Mouse (Mus musculus) heart, embryonic 12.5 days (tissue): ENCODE measurements around the gene Rnf126. TPM values are rescaled to one million over a fixed set of nuclear protein-coding genes. Genes with fewer than 3 reads are reported as not detected.

Source experiments
- ATAC-seq: fragments of 200-750 bp; cut with Nextera tagmentation; 2 replicates; pipeline ENCODE4 v1.8.0; 2017; ENCODE audit warnings: moderate TSS enrichment, moderate library complexity; ENCODE audit not compliant: insufficient number of reproducible peaks, low FRiP score
- H3K27ac ChIP-seq: fragments of 300-500 bp; sonication (generic); 2 replicates; pipeline ENCODE4 v1.5.1; 2016; ENCODE audit warnings: mild to moderate bottlenecking, moderate library complexity; ENCODE audit not compliant: poor library complexity, severe bottlenecking
- H3K27me3 ChIP-seq: fragments of 300-500 bp; sonication (generic); replicated peaks from 2 replicates; pipeline ENCODE4 v1.6.1; 2016; ENCODE audit warnings: mild to moderate bottlenecking, moderate library complexity
- H3K36me3 ChIP-seq: fragments of 300-500 bp; sonication (generic); 2 replicates; pipeline ENCODE4 v1.6.1; 2016; ENCODE audit warnings: mild to moderate bottlenecking, moderate library complexity
- H3K4me1 ChIP-seq: fragments of 300-500 bp; sonication (generic); replicated peaks from 2 replicates; pipeline ENCODE4 v1.6.1; 2016; ENCODE audit warnings: mild to moderate bottlenecking
- H3K4me2 ChIP-seq: fragments of 300-500 bp; sonication (generic); 2 replicates; pipeline ENCODE4 v1.6.1; 2016; ENCODE audit warnings: mild to moderate bottlenecking, moderate library complexity
- H3K4me3 ChIP-seq: fragments of 300-500 bp; sonication (generic); 2 replicates; pipeline ENCODE4 v1.5.1; 2016; ENCODE audit warnings: mild to moderate bottlenecking
- H3K9ac ChIP-seq: fragments of 300-500 bp; sonication (generic); 2 replicates; pipeline ENCODE4 v1.6.1; 2016; ENCODE audit warnings: mild to moderate bottlenecking, moderate library complexity
- H3K9me3 ChIP-seq: fragments of 300-500 bp; sonication (generic); replicated peaks from 2 replicates; pipeline ENCODE4 v1.6.1; 2016; ENCODE audit warnings: mild to moderate bottlenecking, moderate library complexity
- WGBS: fragments of 180-500 bp; shearing (Covaris S2); methylation state at CpG from one replicate; pipeline ENCODE4 v1.1.7; 2016; 5-methylcytosine and 5-hydroxymethylcytosine counted together
- polyA plus RNA-seq: library from polyadenylated mRNA; unstranded; fragments of >200 nt; fragmentation: Nextera tagmentation; extraction: Ambion mirVana; gene quantifications from 2 replicates; pipeline ENCODE4 v1.2.1, GENCODE M21; 2016

The Rnf126 gene
- polyA plus RNA-seq, 1 experiment from 2014 or later: 78.9 TPM

DNA sequence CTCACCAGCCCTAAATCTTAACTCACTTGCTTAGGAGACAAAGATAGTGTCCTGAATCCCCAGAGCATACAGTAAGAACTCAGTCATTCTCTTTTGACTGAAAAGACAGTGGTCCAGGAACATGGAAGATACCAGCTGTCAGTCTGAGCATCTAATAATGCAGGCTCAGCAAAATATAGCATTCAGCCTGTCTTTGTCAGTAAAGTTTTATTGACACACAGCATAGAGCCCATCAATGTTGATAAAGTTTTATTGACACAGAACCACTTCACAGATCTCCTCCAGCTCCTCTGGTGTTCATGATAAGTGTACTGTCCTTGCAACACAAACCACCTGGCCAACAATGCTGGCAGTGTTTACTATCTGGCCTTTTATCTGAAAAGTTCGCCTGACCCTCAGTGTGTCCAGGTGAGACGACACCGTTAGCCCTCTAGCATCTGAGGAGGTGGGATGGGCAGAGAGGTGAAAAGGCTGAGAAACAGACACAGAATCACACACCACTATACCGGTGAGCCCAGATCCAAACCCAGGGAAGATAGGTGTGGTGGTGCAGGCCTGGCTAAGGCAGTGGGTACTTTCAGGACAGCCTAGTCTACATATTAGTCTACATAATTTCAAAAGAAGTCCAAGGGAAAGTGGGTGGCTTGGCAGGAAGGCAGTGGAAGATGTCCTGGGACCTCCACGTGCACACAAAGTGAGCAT is 25.7 kb upstream of the Rnf126 start:
- Histone ChIP-seq H3K27ac (no peak overlapping the region), H3K9me3 (no peaks in the 10 kb centered on the region), H3K4me3 (no peak overlapping the region), H3K4me1 (peaks cover 21% of the 10 kb centered on the region), H3K9ac (no peak overlapping the region), H3K27me3 (no peaks in the 10 kb centered on the region), H3K4me2 (no peak overlapping the region), H3K36me3 (0 out of 2 replicates have a peak, but pooled peaks cover 2% of the 10 kb centered on the region)
- no peak for ATAC-seq
- WGBS: 76% methylated on average over 5 of the region's 5 CpGs

DNA sequence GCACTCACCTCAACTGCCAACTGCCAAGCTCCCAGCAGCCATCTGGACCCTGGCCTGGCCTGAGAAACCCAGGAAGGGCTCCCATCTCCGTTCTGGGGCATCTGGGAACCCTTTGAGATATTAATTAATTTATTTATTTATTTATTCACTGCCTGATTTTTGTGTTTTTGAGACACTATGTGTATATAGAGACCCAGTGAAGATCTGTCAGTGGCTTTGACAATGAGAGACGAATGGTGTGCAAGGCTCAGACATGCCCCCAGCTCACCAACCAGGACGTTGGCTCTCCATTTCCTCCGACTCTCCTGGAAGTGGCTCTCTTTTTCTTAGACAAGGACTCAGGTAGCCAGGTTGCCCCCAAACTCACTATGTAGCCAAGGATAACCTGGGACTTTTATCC is 24.1 kb upstream of the Rnf126 start, which contains the start of gene Prss57:
TSS of gene Prss57 (minus strand) at position 101 of the 400 bp plus-strand sequence.
- no peak within 1 kb of the TSS for H3K27ac ChIP-seq
- H3K9ac ChIP-seq: no peak within 1 kb of the TSS
- H3K4me3 ChIP-seq: no peak within 1 kb of the TSS
- H3K4me2 ChIP-seq: no peak within 1 kb of the TSS
- H3K36me3 ChIP-seq: 0 out of 2 replicates have a peak, but pooled peaks cover 1% of the 10 kb centered on the region
- 0 out of 2 replicates have a peak, but pooled peaks cover 4% of the 10 kb centered on the region for H3K27me3 ChIP-seq
- H3K4me1 ChIP-seq: peaks cover 15% of the 10 kb centered on the region
- H3K9me3 ChIP-seq: no peaks in the 10 kb centered on the region
- WGBS: 77% methylated on average over 4 of the region's 4 CpGs
- ATAC-seq: no peak

GRCm38 (mm10) chr10:79789581-79789980 is 22.8 kb upstream of the Rnf126 start:
- Histone ChIP-seq H3K27me3 (peaks cover 14% of the 10 kb centered on the region), H3K4me2 (no peak overlapping the region), H3K9me3 (no peaks in the 10 kb centered on the region), H3K4me3 (no peak overlapping the region), H3K27ac (no peak overlapping the region), H3K9ac (no peak overlapping the region), H3K4me1 (peaks cover 11% of the 10 kb centered on the region), H3K36me3 (no peaks in the 10 kb centered on the region)
- no peak for ATAC-seq
- 56% methylated on average over 2 of the region's 2 CpGs for WGBS

DNA sequence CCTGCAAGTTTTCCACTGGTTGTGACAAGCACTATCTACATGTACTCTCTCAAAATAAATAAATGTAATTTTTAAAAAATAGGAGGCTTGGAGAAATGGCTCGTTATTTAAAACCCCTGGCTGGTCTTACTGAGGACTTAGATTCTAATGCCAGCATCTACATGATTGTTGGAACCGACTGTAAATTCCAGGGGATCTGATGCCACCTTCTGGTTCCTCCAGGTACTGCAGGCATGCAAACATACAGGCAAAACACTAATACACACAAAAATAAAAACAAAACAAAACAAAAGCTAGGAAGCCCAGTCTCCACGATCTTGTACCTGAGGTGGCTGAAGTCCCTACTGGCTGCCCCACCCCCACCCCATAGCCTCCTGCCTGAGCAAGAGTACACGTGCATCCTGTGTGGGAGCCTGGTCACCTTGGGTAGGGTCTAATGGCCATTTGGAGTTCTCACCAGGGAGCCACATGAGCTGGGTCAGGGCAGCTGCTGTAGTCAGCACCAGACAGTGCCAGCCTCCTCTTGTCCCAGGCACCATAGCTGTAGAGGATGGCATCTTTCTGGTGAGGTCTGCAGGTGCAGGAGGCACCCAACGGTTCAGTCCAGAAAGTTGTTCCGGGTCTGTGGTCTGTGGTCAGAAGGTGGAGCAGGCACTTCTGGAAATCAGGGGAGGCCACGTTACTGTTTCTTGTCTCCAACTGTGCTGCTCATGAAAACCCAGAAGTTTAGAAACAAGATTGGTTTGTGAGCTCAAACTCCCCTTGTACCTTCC is 21.8 kb upstream of the Rnf126 start:
- Histone ChIP-seq H3K4me1 (0 out of 2 replicates have a peak, but pooled peaks cover 4% of the 10 kb centered on the region), H3K27me3 (peaks cover 20% of the 10 kb centered on the region), H3K4me2 (no peak overlapping the region), H3K27ac (no peak overlapping the region), H3K36me3 (no peaks in the 10 kb centered on the region), H3K4me3 (no peak overlapping the region), H3K9ac (no peak overlapping the region), H3K9me3 (no peaks in the 10 kb centered on the region)
- 34% methylated on average over 7 of the region's 7 CpGs for WGBS
- ATAC-seq: no peak

GRCm38 (mm10) chr10:79783920-79784800 is 17.4 kb upstream of the Rnf126 start:
- H3K36me3 ChIP-seq: no peaks in the 10 kb centered on the region
- 40% methylated on average over 27 of the region's 27 CpGs for WGBS
- peaks cover 51% of the 10 kb centered on the region for H3K27me3 ChIP-seq
- ATAC-seq: no peak
- H3K4me2 ChIP-seq: no peak overlapping the region
- no peaks in the 10 kb centered on the region for H3K9me3 ChIP-seq
- no peak overlapping the region for H3K9ac ChIP-seq
- no peak overlapping the region for H3K27ac ChIP-seq
- H3K4me1 ChIP-seq: peaks cover 16% of the 10 kb centered on the region; the same call in 1 of the 2 replicates
- H3K4me3 ChIP-seq: no peak overlapping the region

GRCm38 (mm10) chr10:79783050-79783449 is 16.3 kb upstream of the Rnf126 start:
- Histone ChIP-seq H3K4me1 (peaks cover 22% of the 10 kb centered on the region), H3K9ac (no peak overlapping the region), H3K4me3 (no peak overlapping the region), H3K36me3 (no peaks in the 10 kb centered on the region), H3K4me2 (no peak overlapping the region), H3K27me3 (peaks cover 59% of the 10 kb centered on the region), H3K9me3 (no peaks in the 10 kb centered on the region), H3K27ac (no peak overlapping the region)
- no peak for ATAC-seq
- WGBS: 62% methylated on average over 7 of the region's 7 CpGs

DNA sequence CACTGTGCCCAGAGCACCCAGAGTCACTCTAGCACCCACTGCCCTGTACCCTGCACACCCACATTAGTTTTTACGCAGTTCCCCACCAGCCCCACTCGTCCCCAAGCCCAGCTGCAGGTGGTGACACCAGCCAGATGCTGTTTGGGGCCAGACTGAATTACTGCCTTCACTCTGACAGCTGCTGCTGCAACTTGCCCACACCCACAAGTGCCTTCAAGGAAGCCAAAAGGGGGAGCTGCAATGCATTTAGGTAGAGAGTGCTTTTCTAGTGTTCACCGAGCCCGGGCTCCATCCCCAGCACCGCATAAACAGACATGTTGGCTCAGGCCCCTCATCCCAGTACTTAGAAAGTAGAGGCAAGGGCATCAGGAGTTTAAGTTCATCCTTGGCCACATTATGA is 15.2 kb upstream of the Rnf126 start:
- Histone ChIP-seq H3K27me3 (peaks cover 58% of the 10 kb centered on the region), H3K4me3 (no peak overlapping the region), H3K4me2 (no peak overlapping the region), H3K4me1 (peaks cover 33% of the 10 kb centered on the region), H3K36me3 (no peaks in the 10 kb centered on the region), H3K9me3 (no peaks in the 10 kb centered on the region), H3K9ac (no peak overlapping the region), H3K27ac (no peak overlapping the region)
- ATAC-seq: no peak
- WGBS: 62% methylated on average over 5 of the region's 5 CpGs

GRCm38 (mm10) chr10:79781139-79781538 is 14.4 kb upstream of the Rnf126 start:
- Histone ChIP-seq H3K36me3 (no peaks in the 10 kb centered on the region), H3K4me3 (peak overlapping the region; percentile 49; the same call in 1 of the 2 replicates), H3K9ac (no peak overlapping the region), H3K4me1 (peaks cover 35% of the 10 kb centered on the region), H3K27me3 (peaks cover 60% of the 10 kb centered on the region), H3K27ac (no peak overlapping the region), H3K4me2 (peak overlapping the region; percentile 83), H3K9me3 (no peaks in the 10 kb centered on the region)
- ATAC-seq: no peak
- 29% methylated on average over 21 of the region's 21 CpGs for whole genome bisulfite sequencing

DNA sequence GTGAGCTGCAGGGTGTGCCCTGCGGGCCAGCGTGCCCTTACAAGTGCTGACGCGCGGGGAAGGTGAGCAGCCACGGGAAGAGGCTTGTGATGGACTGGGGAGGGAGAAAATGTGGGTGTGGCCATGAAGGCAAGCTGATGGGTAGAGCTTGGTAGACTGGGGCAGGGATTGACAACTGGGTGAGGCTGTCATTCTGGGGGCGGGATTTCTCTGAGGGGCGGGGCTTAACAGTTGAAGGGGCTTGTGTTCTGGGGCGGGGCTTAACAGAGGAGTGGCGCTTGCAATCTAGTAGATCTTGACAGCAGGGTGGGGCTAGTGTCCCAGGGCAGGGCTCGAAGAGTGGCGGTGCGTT is 13.9 kb upstream of the Rnf126 start:
- Histone ChIP-seq H3K9me3 (no peaks in the 10 kb centered on the region), H3K4me2 (peak overlapping the region; percentile 83), H3K27ac (no peak overlapping the region), H3K4me3 (peak overlapping the region; percentile 49), H3K36me3 (no peaks in the 10 kb centered on the region), H3K4me1 (peaks cover 35% of the 10 kb centered on the region), H3K9ac (no peak overlapping the region), H3K27me3 (peaks cover 59% of the 10 kb centered on the region)
- 3% methylated on average over 13 of the region's 13 CpGs for WGBS
- peak; percentile 42; the same call in 1 of the 2 replicates for ATAC-seq

DNA sequence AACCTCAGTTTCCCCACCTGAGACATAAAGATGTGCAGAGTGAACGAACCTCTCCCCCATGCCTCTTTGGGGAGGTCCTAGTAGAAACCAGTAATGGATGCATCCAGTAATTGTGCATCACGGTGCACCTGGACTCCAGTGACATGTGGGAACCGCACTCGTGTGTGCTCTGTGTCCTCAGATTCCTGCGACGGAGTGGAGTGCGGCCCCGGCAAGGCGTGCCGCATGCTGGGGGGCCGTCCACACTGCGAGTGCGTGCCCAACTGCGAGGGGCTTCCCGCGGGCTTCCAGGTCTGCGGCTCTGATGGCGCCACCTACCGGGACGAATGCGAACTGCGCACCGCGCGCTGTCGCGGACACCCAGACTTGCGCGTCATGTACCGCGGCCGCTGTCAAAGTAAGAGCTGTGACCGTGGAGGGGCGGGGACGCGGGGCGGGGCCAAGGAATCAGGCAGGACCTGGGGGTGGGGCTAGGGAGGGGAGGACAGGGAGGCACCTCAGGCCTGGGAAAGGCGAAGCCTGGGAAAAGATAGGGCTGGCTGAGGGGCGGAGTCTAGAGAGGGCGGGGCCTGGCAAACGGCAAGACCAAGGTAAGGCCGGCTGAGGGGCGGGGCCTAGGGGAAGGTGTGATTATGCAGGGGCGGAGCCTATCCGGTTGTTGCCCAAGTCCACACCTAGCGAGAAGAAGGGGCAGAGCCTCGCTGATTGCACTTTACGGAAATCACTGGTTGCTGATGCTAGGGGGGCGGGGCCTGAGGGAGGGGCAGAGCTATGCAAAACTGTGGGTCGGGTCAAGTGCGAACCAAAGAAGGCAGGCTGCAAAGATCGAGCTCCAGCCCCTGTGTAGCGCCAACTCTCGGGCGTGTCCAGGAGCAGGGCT is 13.3 kb upstream of the Rnf126 start:
- 1% methylated on average over 55 of the region's 55 CpGs for WGBS
- ATAC-seq: peak; percentile 90
- Histone ChIP-seq H3K9me3 (peaks cover 3% of the 10 kb centered on the region), H3K27me3 (peaks cover 55% of the 10 kb centered on the region), H3K4me2 (peak overlapping the region; percentile 83), H3K4me3 (peak overlapping the region; percentile 49), H3K9ac (peak overlapping the region; percentile 39; the same call in 1 of the 2 replicates), H3K36me3 (no peaks in the 10 kb centered on the region), H3K27ac (no peak overlapping the region), H3K4me1 (peaks cover 35% of the 10 kb centered on the region)
